Mouse (Mus musculus) yolk sac, embryonic 10.5 days (tissue): ENCODE measurements around the gene Ak1.

Source experiments
- DNase-seq: peaks from one replicate; pipeline ENCODE4 v3.0.0-alpha.2; 2017; ENCODE audit warnings: low spot score

Ak1 gene

GRCm38 (mm10) chr2:32601417-32602065 lies 20.0 kb upstream of the Ak1 start:
- peak; percentile 51 for DNase-seq

GRCm38 (mm10) chr2:32602600-32603054 lies 18.9 kb upstream of the Ak1 start:
- peak; percentile 78 for DNase-seq

GRCm38 (mm10) chr2:32604631-32605030 lies 16.9 kb upstream of the Ak1 start:
- no peak for DNase-seq

GRCm38 (mm10) chr2:32606161-32607142 lies 15.1 kb upstream of the Ak1 start:
- DNase-seq, result peak; percentile 76

GRCm38 (mm10) chr2:32607262-32607947 lies 14.2 kb upstream of the Ak1 start:
- peak; percentile 49 for DNase-seq

GRCm38 (mm10) chr2:32608141-32608777 lies 13.3 kb upstream of the Ak1 start:
- DNase-seq, result peak; percentile 80

GRCm38 (mm10) chr2:32608778-32609435 lies 12.7 kb upstream of the Ak1 start:
- DNase-seq, result no peak

GRCm38 (mm10) chr2:32610610-32611229 lies 10.8 kb upstream of the Ak1 start:
- DNase-seq, result no peak

GRCm38 (mm10) chr2:32612274-32612673 lies 9.3 kb upstream of the Ak1 start:
- no peak for DNase-seq

- DNase-seq, result no peak
These were observed 4.4 kb upstream of the Ak1 start for GRCm38 (mm10) chr2:32617109-32617508.

- DNase-seq, result no peak
These were observed 4.0 kb upstream of the Ak1 start for GRCm38 (mm10) chr2:32617601-32618000.

- DNase-seq, result no peak
These were observed 3.5 kb upstream of the Ak1 start for GRCm38 (mm10) chr2:32618051-32618450.

GRCm38 (mm10) chr2:32620682-32621516 lies 659 bp upstream of the Ak1 start:
- DNase-seq, result peak; percentile 73

- DNase-seq, result no peak
These were observed 2.7 kb downstream of the Ak1 start for GRCm38 (mm10) chr2:32624111-32624748.

GRCm38 (mm10) chr2:32625212-32625872 lies 3.8 kb downstream of the Ak1 start:
- peak; percentile 59 for DNase-seq

- DNase-seq, result no peak
These were observed 4.5 kb downstream of the Ak1 start for GRCm38 (mm10) chr2:32625873-32626694.

GRCm38 (mm10) chr2:32627266-32628043 lies 5.9 kb downstream of the Ak1 start:
- DNase-seq, result no peak
